20 mouse cellular contexts compared by ENCODE assay signal in genomic region chr8:123527720-123528489, GRCm38 (mm10). TPM values are rescaled to one million over a fixed set of nuclear protein-coding genes. Genes with fewer than 3 reads are reported as not detected.
DNase-seq lines count a peak whose midpoint lies in the region; ATAC-seq and TF ChIP-seq lines count a peak whose summit lies in the region.
"Had no signal": no experiment of that assay in that cellular context is flagged by ENCODE, and none has a peak within 500 bp of the region (broad histone marks: within the 10 kb centered on the region; RNA-seq: fewer than 3 reads in every experiment).

No protein-coding gene starts in this region.

- no peak overlapping the region for H3K4me3 ChIP-seq in layer of hippocampus, adult 2 months
- H3K4me3 ChIP-seq: heart, adult 2 months; midbrain, embryonic 15.5 days had no signal

- H3K27ac ChIP-seq in layer of hippocampus, adult 2 months: no peak overlapping the region
- H3K27ac ChIP-seq: heart, adult 2 months; hindbrain, embryonic 14.5 days; midbrain, embryonic 15.5 days had no signal

- DNase-seq in frontal cortex, postnatal 36 days (ENCODE audit: low spot score in 2 of 2): peak; percentile 43 to 45
- no peak for DNase-seq in frontal cortex, postnatal 25 days (ENCODE audit: low spot score in 2 of 2)
- DNase-seq in right cerebral cortex, adult 18-20 months: peak; percentile 51
- DNase-seq in right cerebral cortex, postnatal 14 days: no peak
- DNase-seq in layer of hippocampus, adult 2 months (ENCODE audit: low spot score in 2 of 2): peak; percentile 39 to 65
- peak; percentile 68 for DNase-seq in telencephalon, adult 2 months (ENCODE audit: low read depth, low spot score)
- DNase-seq: adrenal gland, postnatal 10 days; cerebellum, adult 11-12 months; cerebellum, postnatal 36 days; gastrocnemius, postnatal 14 days; heart, adult 2 months; heart, postnatal 36 days; liver, postnatal 0 days; lung, postnatal 10 days; thymus, postnatal 25 days had no signal

- no peak for TF ChIP-seq CTCF in layer of hippocampus, adult 2 months (conservative IDR thresholded peaks at IDR 0.05)

- no peak for ATAC-seq in granulocyte monocyte progenitor cell, adult 5-6 weeks (replicated peaks; ENCODE audit: poor library complexity, severe bottlenecking)
- ATAC-seq: liver, postnatal 0 days; midbrain, embryonic 15.5 days had no signal

RNA-seq across cellular contexts. Expression of gene Gas8, which starts 9.3 kb away (rescaled TPM):
- 10 to 100 TPM; 30.3 to 30.6 TPM for total RNA-seq in layer of hippocampus, adult 2 months (2021)
- 6.5 and 7.5 TPM in 2 replicates for total RNA-seq in granulocyte monocyte progenitor cell, adult 5-6 weeks (2014; fragmentation: Nextera tagmentation)
- total RNA-seq in granulocyte monocyte progenitor cell, adult 5-6 weeks (2017): 12.1 and 13.6 TPM in 2 replicates

RNA-seq across cellular contexts. Expression of gene Dbndd1, which starts 12.6 kb away (rescaled TPM):
- 1 to 10 TPM; 9.7 to 9.8 TPM for total RNA-seq in layer of hippocampus, adult 2 months (2021)
- total RNA-seq in granulocyte monocyte progenitor cell, adult 5-6 weeks (2014; fragmentation: Nextera tagmentation): not detected in 2 replicates
- total RNA-seq in granulocyte monocyte progenitor cell, adult 5-6 weeks (2017): not detected in 2 replicates
- total RNA-seq: gastrocnemius, postnatal 14 days; heart, adult 2 months; heart, postnatal 36 days; liver, adult 2 months; megakaryocyte progenitor cell, adult 5-6 weeks had no signal

RNA-seq across cellular contexts. Expression of gene Afg3l1, which starts 50.2 kb away (rescaled TPM):
- total RNA-seq in layer of hippocampus, adult 2 months (2021): 10 to 100 TPM; 23.6 to 37.6 TPM
- total RNA-seq in granulocyte monocyte progenitor cell, adult 5-6 weeks (2014; fragmentation: Nextera tagmentation): 38.4 and 42.1 TPM in 2 replicates
- 21.2 and 25.0 TPM in 2 replicates for total RNA-seq in granulocyte monocyte progenitor cell, adult 5-6 weeks (2017)

Comparison
In these comparisons a context has a peak if more than half of its experiments do, and no peak if none do; other contexts are left out.
1. DNase-seq: peak in frontal cortex, postnatal 36 days (2 of 2), right cerebral cortex, adult 18-20 months (single experiment), layer of hippocampus, adult 2 months (2 of 2) and telencephalon, adult 2 months (single experiment); none in frontal cortex, postnatal 25 days (0 of 2) and right cerebral cortex, postnatal 14 days (single experiment).
2. RNA of gene Dbndd1, which starts 12.6 kb away (total RNA-seq): 9.7 to 9.8 TPM in layer of hippocampus, adult 2 months; not detected in granulocyte monocyte progenitor cell, adult 5-6 weeks; every median in the first group is over 10 times any median in the second.